Mouse (Mus musculus): Measurements from ENCODE around the gene Sept11.

Sept11 gene

DNA sequence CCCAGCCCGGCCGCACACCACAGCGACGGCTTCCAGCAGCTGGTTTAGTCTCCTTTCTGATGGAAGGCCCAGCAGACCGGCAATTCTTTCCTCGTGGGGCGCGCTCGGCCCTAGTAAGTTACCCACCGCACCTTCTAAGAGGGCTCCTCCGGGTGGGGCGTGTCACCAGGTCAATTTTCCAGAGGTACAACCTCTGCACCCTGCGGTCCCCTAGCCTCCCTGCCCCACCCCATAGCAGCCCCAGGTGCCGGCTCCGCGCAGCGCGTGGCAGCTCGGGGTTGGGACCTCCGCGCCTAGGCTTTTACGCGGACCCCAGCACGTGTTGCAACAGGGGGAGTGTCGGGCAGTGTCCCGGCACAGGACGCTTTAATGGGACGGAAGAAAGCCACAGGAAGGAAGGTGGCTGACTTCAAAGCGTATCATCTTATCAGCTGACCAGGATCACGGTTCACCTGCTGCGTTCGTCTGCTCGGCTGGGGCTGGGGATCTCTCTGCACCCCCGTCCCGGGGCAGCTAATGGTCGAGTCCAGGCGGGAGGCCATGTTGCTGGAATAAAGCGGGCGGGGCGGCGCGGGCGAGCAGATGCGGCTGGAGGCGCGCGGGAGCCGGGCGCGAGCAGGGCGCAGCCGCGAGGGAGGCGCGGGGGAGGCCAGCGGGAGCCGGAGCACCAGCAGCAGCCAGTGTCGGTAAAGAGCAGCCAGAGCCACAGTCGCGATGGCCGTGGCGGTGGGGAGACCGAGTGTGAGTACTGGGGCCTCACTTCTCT, at the start of gene Sept11:
Gene Sept11 (plus strand): TSS at position 581 of the 766 bp plus-strand sequence.
- DNase-seq (ENCODE audit: low read depth, low spot score), result peak; percentile 93

DNA sequence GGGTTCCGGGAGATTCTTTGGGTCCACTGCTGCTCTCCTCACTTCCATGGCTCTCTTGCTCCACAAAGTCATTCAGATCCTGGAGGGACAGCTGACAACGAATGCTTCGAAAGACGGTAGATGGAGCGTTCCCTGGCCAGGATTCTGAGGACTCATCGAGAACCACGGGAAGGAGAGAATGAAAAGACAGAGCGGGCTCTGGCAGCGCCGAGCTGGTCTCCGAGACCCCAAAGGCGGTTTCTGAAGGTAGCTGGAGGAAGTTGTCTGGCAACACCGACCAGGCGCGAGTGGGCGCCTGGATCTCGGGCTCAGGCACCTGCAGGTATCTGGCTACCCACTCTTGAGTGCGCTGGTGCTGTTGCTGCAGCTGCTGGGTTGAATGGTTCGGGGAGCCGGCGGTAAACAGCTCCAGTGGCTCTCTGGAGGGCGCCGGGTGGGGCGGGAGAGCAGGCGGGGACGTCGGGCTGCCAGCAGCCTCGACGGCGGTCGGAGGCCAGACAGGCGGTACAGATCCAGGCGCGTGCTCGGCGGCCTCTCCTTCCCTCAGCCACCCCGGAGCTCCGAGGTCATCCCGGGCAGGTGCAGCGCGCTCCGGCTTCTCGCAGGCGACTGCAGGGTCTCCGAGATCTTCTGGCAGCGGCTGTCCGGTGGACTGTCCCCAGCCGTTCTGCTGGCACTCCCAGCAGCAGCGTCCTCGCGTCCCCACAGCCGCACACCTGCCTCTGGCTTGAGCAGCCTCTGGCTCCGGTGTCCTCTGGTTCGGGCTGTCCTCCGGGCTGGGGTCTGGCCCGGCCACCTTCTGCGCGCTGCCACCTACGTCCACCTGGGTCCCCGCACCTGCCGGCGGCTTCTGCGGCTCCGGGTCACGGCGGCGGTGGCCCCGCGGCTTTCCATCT, 49.3 kb upstream of the Sept11 start:
- no peak for DNase-seq (ENCODE audit: low read depth, low spot score)

DNA sequence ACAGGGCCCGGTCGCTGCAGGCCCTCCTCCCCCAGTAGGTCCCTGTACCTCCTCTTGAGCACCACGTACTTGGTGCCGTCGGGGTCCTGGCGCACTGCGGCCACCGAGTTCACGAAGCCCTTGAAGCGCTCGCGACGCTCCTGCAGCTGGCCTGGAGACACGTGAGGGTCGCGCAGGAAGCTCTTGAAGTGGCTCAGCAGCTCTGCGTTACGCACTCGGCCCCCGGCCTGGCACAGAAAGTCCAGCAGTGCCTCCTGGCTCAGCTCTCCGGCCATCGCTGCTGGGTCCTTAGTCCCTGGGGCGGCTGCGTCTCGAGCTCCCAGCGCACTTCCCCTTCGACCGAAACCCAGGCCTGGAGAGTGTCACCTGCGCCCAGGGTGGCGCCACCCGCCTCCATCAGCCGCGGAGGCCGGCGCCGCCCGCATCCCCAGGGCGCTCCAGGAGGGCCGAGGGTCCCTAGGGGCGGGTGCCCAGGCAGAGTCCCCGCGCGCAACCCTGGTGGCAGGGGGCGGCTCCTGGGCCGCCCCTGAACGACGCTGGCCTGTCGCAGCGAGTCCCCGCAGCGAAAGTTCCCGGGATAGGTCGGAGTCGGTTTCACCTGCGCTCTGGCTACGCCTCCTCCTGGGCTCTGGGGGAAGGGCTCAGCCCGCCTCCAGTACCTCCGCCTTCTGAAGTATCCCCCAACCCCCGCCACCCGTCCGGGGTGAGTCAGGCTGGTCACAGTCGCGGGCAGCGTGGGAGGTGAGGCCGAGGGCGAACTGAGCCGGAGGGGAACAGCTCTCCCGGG, 48.5 kb upstream of the Sept11 start, which contains the start of gene Sowahb:
Gene Sowahb (minus strand): TSS at position 439 of the 787 bp plus-strand sequence.
- no peak for DNase-seq (ENCODE audit: low read depth, low spot score)

DNA sequence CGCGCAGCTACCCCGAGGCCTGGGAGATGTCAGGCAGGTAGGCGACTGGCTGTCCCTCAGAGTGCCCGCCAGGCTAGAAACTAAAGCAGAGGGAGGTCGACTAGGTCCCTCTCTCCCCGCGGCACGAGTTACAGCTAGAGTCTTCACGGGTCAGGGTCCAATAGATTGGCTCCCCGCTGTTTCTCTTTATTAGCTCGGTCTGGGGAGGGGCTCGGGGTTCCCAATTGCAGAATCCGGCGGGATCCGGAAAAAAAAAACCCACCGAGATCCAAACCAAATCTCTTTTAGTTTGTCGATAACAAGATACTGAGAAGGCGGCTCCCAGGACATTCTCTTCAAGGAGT, 47.9 kb upstream of the Sept11 start:
- DNase-seq (ENCODE audit: low read depth, low spot score), result no peak

DNA sequence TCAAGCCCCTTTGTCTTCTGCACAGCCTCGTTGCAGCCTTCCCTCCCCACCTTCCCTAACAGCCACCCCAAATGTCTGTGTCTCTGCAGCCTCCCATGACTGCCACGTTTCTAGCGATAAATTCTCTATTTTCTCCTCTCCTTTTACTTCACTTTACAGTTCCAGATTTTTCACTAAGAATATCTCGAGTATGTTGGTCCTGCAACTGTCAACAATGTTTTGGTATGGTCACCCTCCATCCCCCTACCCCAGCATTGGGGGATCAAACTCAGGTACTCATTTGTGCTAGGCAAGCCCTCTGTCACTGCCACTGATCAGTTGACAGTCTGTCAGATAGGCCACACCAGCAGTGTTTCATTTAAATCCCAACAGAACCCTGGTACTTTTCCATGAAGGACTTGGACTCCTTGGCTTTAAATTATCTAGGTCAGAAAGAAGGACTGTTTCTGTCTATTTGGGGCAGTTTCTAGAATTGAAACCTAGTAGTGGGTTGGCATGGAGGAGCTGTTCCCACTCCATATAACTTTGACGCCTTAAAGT, 46.9 kb upstream of the Sept11 start:
- no peak for DNase-seq (ENCODE audit: low read depth, low spot score)

DNA sequence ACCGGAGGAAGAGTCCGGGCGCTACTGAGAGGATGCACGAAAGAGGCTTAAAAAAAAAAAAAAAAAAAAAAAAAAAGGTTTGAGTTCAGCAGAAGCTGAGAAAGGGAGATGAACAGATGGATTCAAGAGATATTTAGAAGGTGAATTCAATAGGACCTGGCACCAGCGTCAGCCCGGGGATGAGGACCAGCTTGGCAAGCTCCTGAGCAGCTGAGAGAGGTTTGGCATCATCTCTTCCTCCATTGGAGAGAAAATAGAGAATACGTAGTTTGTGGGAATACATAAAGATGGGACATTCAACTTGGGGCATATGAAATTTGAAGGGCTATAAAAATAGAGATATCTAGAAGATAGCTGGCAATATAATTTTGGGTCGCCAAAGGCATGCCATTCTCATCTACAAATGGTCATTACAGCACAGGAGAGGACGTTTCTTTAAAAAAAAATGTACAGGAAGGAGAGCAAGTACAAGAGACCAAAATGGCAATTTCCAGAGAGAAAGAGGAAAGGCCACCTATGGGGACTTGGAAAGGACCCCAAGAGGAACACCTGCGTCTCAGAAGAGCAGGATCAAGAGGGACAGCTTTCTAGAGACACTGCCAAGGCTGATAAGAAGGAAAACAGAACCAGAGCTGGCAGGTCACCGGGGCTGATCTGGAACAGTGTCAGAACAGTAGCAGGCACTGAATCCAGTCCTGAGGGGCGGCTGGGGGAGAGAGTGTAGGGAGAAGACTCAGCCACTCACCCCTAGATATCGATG, 44.6 kb upstream of the Sept11 start:
- no peak for DNase-seq (ENCODE audit: low read depth, low spot score)

DNA sequence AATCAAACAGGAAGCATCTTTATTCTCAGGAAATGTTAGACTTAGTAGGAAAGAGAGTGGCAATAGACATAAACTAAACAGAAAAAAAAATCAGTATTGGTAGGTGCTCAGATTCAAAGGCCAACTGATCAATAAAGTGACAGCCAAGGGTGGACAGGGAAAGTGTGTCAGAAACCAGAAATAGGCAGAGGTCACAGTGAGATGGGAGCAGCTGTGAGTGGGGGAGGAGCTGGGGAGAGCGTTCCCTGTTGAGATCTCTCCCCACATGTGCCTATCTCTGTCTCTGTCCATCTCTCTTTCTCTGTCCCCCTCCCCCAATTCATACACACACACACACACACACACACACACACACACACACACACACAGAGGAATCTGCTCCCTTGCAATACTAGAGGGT, 43.3 kb upstream of the Sept11 start:
- DNase-seq (ENCODE audit: low read depth, low spot score), result no peak

DNA sequence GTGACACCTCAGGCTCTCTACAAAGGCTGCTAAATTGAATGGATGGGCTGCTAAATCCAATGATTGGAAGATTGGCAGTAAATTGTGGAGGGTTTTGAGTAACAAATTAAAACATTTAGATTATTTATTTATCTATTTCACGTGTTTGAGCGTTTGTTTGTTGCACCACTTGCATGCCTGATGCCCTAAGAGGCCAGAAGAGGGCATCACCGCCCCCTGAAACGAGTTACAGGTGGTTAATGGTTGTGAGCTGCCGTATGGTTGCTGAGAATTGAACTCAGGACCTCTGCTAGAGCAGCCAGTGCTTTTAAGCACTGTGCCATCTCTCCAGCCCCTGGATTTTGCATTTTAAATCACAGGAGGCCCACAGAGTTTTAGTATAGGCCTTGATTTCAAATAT, 42.2 kb upstream of the Sept11 start:
- no peak for DNase-seq (ENCODE audit: low read depth, low spot score)

DNA sequence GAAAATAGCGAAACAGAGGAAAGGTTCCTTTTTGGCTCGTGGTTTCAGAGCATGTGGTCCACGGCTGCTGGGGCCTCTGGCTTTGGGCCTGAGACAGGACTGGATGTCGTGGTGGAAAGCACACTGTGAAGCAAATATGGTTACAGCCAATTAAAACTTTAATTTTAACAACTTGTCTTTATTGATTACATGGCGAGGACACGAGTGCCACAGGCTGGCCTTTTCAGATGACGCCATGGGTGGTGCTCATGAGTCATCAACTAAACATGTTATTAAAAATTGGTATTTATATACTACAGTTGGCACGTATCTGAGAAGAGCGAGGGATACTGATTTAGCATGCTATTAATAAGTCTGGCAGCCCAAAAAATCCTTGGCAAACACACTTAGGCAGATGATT, 41.3 kb upstream of the Sept11 start:
- no peak for DNase-seq (ENCODE audit: low read depth, low spot score)

DNA sequence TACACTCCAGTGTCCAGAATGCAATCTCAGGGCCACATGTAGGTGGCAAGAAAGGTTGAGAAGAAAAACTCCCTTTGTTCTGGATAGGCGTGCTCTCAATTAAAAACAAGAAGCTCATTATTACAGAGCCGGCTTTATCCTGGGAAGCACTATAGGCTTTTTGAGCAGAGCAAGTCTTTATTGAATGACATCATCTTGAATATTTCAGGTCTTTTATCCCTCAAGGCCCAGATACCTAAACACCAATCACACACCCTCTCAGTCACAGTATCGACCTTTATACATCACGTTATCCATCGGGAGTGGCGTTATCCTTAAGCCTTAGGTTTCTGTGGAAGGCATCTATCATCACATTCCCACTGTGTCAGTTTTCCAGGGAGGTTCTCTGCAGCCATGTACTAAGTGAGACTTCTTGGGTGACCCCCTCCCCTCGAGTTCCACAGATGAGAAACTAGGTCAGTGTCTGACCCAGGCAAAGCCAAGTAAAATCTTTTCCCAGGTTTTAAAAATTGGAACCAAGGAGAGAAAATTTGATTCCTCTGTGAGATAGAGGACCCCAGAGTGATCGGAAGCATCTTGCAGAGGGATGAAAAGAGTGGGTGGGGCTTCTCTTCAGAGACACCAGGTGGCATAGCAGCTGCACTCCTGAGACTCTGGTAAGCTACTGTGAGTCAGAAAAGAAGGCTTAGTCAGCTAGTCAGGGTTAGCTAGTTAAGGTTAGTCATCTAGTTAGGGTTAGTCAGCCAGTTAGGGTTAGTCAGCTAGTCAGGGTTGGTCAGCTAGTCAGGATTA, 39.4 kb upstream of the Sept11 start:
- peak; percentile 43 for DNase-seq (ENCODE audit: low read depth, low spot score)

DNA sequence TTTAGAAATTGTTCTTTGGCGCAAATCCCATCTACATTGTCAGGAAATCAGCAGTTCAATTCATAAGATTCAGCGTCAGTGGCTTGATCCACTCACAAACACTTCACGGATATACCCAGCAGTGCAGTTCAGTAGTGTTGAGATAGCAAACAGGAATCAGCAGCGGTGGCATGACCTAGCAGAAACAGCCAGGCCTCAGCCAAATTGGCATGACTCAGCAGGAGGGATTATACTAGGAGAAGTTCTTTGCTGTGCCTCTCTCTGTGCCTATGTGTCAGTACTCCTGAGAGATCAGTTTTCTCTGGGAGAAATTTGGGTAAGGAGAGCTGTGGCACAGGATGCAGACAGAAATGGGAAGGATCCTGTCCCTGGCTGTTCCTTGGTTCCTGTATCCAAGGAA, 32.4 kb upstream of the Sept11 start:
- DNase-seq (ENCODE audit: low read depth, low spot score), result no peak

DNA sequence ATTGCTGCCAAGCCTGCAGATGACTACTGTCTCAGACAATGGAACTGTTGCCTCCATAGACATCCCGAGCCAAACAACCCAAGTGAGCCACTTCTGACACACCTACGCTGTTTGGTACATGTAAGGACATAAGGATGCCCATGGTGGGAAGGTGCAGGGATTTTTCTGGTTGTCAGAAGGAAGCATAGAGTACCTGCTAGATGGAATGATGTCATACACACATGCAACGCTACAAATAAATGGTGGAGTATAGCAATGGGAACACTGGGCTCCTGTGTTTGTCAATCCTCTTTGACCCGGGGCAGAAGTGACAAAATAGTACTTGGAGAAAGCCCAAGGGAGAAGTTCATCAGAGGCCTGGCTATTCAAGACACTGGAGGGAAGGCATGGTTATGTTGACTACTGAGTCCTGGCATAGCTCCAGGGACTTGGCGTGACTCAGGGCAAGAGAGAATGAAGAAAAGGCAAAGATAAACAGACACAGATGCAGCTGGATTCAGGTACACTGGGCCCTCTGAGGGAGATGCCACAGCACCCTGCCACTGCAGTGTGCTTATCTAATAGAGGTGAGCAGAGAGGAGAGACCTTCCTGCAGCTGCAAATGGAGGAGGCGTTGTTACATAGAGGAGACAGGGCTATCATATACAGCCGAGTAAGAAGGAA, 15.4 kb upstream of the Sept11 start:
- no peak for DNase-seq (ENCODE audit: low read depth, low spot score)

DNA sequence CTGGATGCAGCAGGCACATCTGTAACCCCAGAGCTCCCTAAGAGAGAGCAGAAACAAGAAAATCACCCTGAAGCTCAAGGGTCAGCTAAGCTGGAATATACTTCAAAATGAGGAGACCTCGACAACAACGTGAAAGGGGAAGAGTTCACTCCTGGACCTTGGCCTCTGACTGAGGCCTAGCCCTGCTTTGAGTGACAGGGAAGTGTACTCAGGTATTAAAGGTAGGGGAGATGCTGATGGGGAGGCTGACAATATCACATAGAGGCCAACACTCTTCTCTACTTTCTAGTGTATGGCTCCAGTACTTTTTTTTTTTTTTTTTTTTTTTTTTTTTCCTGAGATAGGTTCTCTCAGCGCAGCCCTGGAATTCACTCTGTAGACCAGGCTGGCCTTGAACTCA, 13.6 kb upstream of the Sept11 start:
- no peak for DNase-seq (ENCODE audit: low read depth, low spot score)

DNA sequence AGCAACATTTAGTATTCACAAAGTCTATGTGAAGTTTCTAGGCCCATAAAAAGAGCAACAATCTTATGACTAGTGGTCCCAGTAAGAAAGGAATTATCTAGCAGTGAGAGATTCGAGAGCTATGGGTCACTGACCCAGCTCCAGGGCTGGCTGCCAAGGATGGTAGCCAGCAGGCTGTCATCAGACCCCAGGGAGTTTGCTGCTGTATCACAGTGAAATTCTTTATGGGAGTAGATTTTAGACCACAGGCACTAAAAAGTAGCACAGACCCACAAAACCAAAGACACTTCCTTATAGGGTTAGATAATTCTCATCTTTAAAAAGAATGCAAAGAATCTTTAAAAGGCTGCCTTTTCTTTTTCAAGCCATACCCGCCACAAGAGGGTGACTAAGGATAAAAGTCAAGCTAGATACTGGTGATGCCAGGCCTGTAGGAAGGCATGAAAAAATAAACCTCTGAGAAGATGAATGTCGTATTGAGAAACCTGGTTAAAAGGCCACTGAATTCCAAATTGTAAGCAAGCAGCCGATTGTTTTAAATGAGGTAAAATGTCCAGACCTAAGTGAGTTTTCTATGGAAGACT, 8.1 kb upstream of the Sept11 start:
- DNase-seq (ENCODE audit: low read depth, low spot score), result peak; percentile 37

DNA sequence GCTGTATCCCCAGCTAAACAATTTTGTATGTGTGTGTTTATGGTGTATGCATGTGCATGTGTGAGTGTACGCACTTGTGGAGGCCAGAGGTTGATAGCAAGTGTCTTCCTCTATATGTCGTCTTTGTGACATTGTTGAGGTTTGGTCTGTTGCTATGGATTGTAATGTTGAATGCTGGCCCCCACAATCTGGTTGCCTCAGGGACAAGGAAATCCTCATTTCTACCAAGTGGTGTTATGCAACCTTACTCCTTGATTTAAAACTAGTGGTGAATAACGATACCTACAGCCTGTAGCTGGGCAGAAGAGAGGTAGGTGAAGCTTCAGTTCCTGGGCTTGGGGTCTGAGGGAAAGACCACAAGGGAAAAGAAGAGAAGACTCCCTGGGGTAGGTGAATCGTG, 7.3 kb upstream of the Sept11 start:
- DNase-seq (ENCODE audit: low read depth, low spot score), result no peak

DNA sequence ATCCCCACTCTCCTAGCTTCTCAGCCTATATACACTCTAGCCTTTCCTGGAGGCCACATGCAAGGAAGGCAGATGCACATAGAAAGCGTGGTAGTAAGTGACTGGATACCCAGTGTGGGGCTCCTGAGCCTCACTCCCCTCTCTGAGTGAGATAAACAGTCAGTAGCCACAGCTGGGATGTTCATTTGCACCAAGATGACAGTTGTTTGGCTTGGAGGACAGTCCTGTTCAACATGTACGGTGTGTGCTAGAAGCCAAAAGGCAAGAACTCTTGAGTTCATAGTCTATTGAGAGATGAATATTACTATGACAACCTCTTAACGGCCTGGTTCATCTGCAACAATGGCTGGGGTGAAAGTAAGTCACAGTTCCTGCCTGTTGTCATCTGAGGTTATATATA, 2.0 kb upstream of the Sept11 start:
- peak; percentile 16 for DNase-seq (ENCODE audit: low read depth, low spot score)

DNA sequence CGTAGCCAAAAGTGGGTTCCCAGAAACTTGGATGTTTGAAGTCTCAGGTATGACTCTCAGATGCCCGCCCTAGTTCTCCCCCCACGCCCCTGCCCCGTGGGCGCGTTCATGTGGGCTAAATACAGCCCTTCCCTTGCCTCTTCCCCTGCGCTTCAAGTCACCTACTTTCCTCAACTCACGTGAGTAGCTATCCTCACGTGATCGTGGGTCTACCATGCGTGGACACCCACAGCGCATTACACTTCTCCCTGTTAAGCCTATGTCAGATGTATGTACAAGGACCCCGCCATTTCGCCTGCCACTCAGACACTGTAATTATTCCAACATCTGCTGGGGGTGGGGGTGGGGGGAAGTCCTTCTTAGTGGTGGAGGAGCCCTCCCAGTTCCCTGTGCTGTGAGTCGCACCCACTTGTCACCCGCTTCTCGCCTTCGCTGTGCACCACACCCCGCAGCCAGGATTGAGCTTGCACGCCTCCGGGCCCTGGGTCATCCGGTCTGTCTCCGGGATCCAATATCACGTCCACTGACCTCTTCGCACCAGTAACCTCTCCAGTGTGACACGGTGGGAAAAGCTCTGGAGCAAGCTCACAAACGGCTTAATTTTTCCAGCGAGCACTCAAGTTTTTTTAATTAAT, 973 bp upstream of the Sept11 start:
- peak; percentile 51 for DNase-seq (ENCODE audit: low read depth, low spot score)

DNA sequence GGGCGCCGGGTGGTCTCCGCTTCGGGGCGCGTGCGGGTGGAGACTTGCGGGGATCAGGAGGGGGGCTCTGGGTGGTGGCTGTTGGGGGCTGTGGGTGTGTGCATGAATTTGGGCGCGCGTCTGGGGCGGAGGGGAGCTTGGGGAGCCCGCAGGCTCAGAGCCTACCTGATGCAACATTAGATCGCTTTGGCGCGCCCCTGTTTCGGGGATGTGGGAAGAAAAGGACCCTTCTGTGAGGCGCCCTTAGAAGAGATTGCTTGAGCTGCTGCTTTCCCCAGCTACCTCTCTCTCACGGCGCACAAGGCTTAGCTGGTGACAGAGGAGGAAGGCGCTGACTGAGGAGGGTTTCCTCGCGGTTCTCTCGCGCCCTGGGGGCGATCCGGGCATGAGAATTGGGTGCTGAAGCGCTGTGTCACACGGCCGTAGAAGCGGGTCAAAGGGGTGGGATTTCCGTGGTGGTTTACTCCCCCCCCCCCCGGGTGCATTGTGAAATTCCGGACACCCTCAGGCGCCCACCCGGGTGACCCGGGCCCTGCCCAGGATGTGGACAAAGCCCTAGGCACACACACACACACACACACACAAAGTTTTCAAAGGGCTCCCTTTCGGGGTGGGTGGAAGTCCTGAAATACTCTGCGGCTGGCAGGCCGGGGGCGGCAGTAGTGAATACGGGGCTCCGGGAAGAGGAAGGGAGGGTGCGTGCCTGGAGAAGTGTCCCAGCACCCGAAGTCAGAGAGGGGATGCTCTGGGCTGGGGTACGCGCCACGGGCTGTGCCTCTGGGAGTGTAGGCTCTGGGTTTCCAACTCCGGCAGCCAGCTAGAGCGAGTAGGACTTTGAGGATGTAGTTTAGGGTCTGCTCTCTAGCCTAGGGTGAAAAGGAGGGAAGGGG, 646 bp downstream of the Sept11 start:
- DNase-seq (ENCODE audit: low read depth, low spot score), result peak; percentile 47
